Mouse (Mus musculus) forebrain, postnatal 0 days (tissue): ENCODE data around the gene Alpk1. TPM values are rescaled to one million over a fixed set of nuclear protein-coding genes. Genes with fewer than 3 reads are reported as not detected.

ENCODE experiments used
- ATAC-seq: fragments of 200-750 bp; cut with Nextera tagmentation; 2 replicates; pipeline ENCODE4 v1.8.0; 2017; ENCODE audit warnings: mild to moderate bottlenecking, moderate library complexity
- DNase-seq: peaks from one replicate; pipeline ENCODE4 v3.0.0-alpha.2; 2015
- H3K27ac ChIP-seq: fragments of 300-500 bp; sonication (generic); 2 replicates; pipeline ENCODE4 v1.5.1; 2014; ENCODE audit warnings: low read depth, mild to moderate bottlenecking, antibody characterized with exemption, low read length, moderate library complexity, mixed read lengths
- H3K27me3 ChIP-seq: fragments of 300-500 bp; sonication (generic); 2 replicates; pipeline ENCODE4 v1.6.1; 2014; ENCODE audit warnings: mild to moderate bottlenecking, low read length, mixed read lengths; ENCODE audit not compliant: insufficient read depth
- H3K36me3 ChIP-seq: fragments of 300-500 bp; sonication (generic); 2 replicates; pipeline ENCODE4 v1.6.1; 2014; ENCODE audit warnings: mild to moderate bottlenecking, moderate library complexity; ENCODE audit not compliant: insufficient read depth
- H3K4me1 ChIP-seq: fragments of 300-500 bp; sonication (generic); 2 replicates; pipeline ENCODE4 v1.6.1; 2014; ENCODE audit warnings: antibody characterized with exemption; ENCODE audit not compliant: insufficient read depth
- H3K4me2 ChIP-seq: fragments of 300-500 bp; sonication (generic); 2 replicates; pipeline ENCODE4 v1.6.1; 2014; ENCODE audit warnings: low read depth, mild to moderate bottlenecking, moderate library complexity
- H3K4me3 ChIP-seq: fragments of 300-500 bp; sonication (generic); 2 replicates; pipeline ENCODE4 v1.5.1; 2014; ENCODE audit warnings: low read depth, low read length, mixed read lengths
- H3K9ac ChIP-seq: fragments of 300-500 bp; sonication (generic); 2 replicates; pipeline ENCODE4 v1.6.1; 2014; ENCODE audit warnings: mild to moderate bottlenecking
- H3K9me3 ChIP-seq: fragments of 300-500 bp; sonication (generic); 2 replicates; pipeline ENCODE4 v1.6.1; 2016; ENCODE audit warnings: low read length
- CTCF ChIP-seq: sonication (generic); IDR thresholded peaks from 2 replicates; pipeline ENCODE4 v1.5.1; 2016; ENCODE audit warnings: antibody characterized with exemption, control low read depth, low read depth
- WGBS: fragments of 180-500 bp; shearing (Covaris S2); extraction: QIAGEN DNeasy Blood & Tissue Kit; methylation state at CpG from one replicate; pipeline ENCODE4 v1.1.7; 2014; 5-methylcytosine and 5-hydroxymethylcytosine counted together
- polyA plus RNA-seq: library from polyadenylated mRNA; unstranded; fragments of >200 nt; fragmentation: Nextera tagmentation; extraction: Ambion mirVana; gene quantifications from 2 replicates; pipeline ENCODE4 v1.2.1, GENCODE M21; 2015
- total RNA-seq: library from RNA; depleted of rRNA; stranded (reverse); fragments of >200 nt; gene quantifications from 2 replicates; pipeline ENCODE4 v1.2.3, GENCODE M21; 2014

The Alpk1 gene
- total and polyA plus RNA-seq, 2 experiments from 2014 or later: 0.30 to 3.5 TPM

DNA sequence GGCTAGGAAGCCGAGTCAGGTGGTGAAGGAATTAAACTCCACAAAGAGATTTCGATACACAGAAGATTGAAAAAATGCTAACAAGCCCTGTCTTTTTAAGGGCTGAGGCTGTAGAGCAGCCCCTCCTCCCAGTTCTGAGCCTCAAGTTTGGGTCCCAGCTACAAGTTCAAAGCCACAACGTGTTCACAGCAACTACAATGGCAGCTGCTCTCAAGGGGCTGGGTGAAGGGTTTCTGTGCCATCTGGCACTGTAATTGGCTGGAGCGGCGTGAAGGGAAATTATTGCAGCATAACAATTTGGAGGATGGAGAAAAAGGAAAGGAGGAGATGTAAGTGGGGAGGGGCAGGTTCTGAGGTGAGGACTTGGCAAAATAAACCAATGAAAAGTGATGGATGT lies 73.2 kb downstream of the Alpk1 start:
- H3K27me3 ChIP-seq: no peaks in the 10 kb centered on the region
- no peaks in the 10 kb centered on the region for H3K36me3 ChIP-seq
- H3K4me2 ChIP-seq: no peak overlapping the region
- no peaks in the 10 kb centered on the region for H3K9me3 ChIP-seq
- H3K4me3 ChIP-seq: no peak overlapping the region
- H3K27ac ChIP-seq: no peak overlapping the region
- TF ChIP-seq CTCF: no peak
- 14% methylated on average over 5 of the region's 5 CpGs for WGBS
- ATAC-seq: no peak
- no peak overlapping the region for H3K9ac ChIP-seq
- no peaks in the 10 kb centered on the region; the same call in 1 of the 2 replicates for H3K4me1 ChIP-seq
- DNase-seq: no peak

- no peak overlapping the region for H3K9ac ChIP-seq
Measured at GRCm38 (mm10) chr3:127706445-127707088, 73.8 kb downstream of the Alpk1 start.

GRCm38 (mm10) chr3:127705515-127706444 lies 74.5 kb downstream of the Alpk1 start:
- no peaks in the 10 kb centered on the region for H3K9me3 ChIP-seq
- DNase-seq (peak; percentile 89), ATAC-seq (peak; percentile 80)
- 2% methylated on average over 30 of the region's 30 CpGs for WGBS
- no peaks in the 10 kb centered on the region for H3K36me3 ChIP-seq
- no peak for TF ChIP-seq CTCF
- H3K4me1 ChIP-seq: no peaks in the 10 kb centered on the region; the same call in 1 of the 2 replicates
- peak overlapping the region; percentile 11; the same call in 1 of the 2 replicates for H3K9ac ChIP-seq
- H3K4me2 ChIP-seq: peak overlapping the region; percentile 49
- no peaks in the 10 kb centered on the region for H3K27me3 ChIP-seq
- H3K27ac ChIP-seq: peak overlapping the region; percentile 30; the same call in 1 of the 2 replicates
- H3K4me3 ChIP-seq: peak overlapping the region; percentile 34

More at GRCm38 (mm10) chr3:127706445-127707088, 73.8 kb downstream of the Alpk1 start:
- no peaks in the 10 kb centered on the region for H3K9me3 ChIP-seq
- H3K4me1 ChIP-seq: no peaks in the 10 kb centered on the region; the same call in 1 of the 2 replicates
- H3K36me3 ChIP-seq: no peaks in the 10 kb centered on the region
- H3K27me3 ChIP-seq: no peaks in the 10 kb centered on the region
- DNase-seq (peak; percentile 34), ATAC-seq (peak; percentile 19)
- WGBS: 24% methylated on average over 8 of the region's 8 CpGs
- 0 out of 2 replicates have a peak overlapping the region, but pooled peaks have one; percentile 30 for H3K27ac ChIP-seq
- H3K4me2 ChIP-seq: peak overlapping the region; percentile 49
- no peak for TF ChIP-seq CTCF
- H3K4me3 ChIP-seq: 0 out of 2 replicates have a peak overlapping the region, but pooled peaks have one; percentile 34

DNA sequence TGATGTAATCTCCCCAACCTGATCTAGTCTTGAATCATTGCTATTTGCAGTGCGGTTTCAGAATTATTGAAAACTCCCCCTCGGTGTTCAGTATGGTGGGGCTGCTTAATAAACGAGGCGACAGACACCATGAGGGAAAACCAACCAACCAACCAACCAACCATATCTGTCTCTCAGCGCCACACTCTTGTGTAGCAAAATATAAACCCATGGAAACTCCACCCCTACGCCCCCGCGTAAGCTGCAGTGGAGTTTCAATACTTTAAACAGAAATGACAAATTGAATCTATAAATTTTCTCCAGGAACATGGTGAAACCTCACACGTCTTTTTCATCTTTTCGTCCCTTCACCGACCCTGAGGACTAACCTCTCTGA lies 75.2 kb downstream of the Alpk1 start:
- H3K4me3 ChIP-seq: peak overlapping the region; percentile 34
- peak overlapping the region; percentile 49 for H3K4me2 ChIP-seq
- no peaks in the 10 kb centered on the region for H3K9me3 ChIP-seq
- no peaks in the 10 kb centered on the region for H3K27me3 ChIP-seq
- DNase-seq: no peak
- no peak overlapping the region for H3K27ac ChIP-seq
- ATAC-seq: peak; percentile 23
- H3K36me3 ChIP-seq: no peaks in the 10 kb centered on the region
- WGBS: 26% methylated on average over 11 of the region's 11 CpGs
- no peaks in the 10 kb centered on the region; the same call in 1 of the 2 replicates for H3K4me1 ChIP-seq
- H3K9ac ChIP-seq: peak overlapping the region; percentile 11; the same call in 1 of the 2 replicates
- no peak for TF ChIP-seq CTCF

DNA sequence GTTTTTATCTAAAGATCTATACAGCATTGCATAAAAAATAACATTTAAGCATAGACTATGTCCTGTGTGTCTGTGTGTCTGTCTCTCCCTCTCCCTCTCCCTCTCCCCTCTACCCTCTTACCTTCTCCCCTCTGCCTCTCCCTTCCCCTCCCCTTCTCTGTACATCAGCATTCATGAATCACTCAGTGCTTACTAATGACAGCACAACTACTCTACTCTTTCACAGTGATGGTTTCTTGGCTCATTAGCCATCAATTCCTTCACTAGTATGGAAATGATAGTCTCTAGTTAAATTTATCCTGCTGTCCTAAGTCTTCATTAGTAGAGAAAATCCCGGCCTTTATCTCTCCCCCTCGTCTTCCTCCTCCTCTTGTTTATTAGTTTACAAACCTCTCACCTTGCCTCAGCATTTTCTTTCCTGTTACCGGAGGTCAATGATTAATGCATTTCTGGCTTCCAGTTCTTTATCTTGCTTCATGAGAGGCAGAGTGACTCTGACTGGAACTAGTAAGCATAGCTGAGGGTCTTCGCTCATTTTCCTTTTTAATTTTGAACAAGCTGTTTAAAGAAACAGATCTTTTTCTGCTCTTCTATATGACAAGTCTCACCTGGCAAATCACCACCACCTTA lies 79.0 kb downstream of the Alpk1 start:
- H3K4me1 ChIP-seq: no peaks in the 10 kb centered on the region; the same call in 1 of the 2 replicates
- no peak overlapping the region for H3K4me2 ChIP-seq
- 45% methylated on average over 4 of the region's 4 CpGs for WGBS
- no peaks in the 10 kb centered on the region for H3K36me3 ChIP-seq
- H3K27me3 ChIP-seq: no peaks in the 10 kb centered on the region
- H3K27ac ChIP-seq: no peak overlapping the region
- no peak overlapping the region for H3K4me3 ChIP-seq
- ATAC-seq (no peak), DNase-seq (no peak)
- TF ChIP-seq CTCF: no peak
- no peak overlapping the region for H3K9ac ChIP-seq
- no peaks in the 10 kb centered on the region for H3K9me3 ChIP-seq

GRCm38 (mm10) chr3:127698636-127699035 lies 81.7 kb downstream of the Alpk1 start:
- Histone ChIP-seq H3K9me3 (no peaks in the 10 kb centered on the region), H3K27ac (no peak overlapping the region), H3K4me2 (no peak overlapping the region), H3K4me3 (no peak overlapping the region), H3K9ac (no peak overlapping the region), H3K36me3 (no peaks in the 10 kb centered on the region), H3K27me3 (no peaks in the 10 kb centered on the region), H3K4me1 (no peaks in the 10 kb centered on the region)
- WGBS: 84% methylated on average over 5 of the region's 5 CpGs
- ATAC-seq: no peak; the same call in 1 of the 2 replicates
- no peak for TF ChIP-seq CTCF
- DNase-seq: peak; percentile 27
